Mouse (Mus musculus): ENCODE data around the gene Hoxd10. TPM values are rescaled to one million over a fixed set of nuclear protein-coding genes. Genes with fewer than 3 reads are reported as not detected.

Hoxd10 gene
- not detected for polyA plus RNA-seq (2017; shearing (Covaris generic))

DNA sequence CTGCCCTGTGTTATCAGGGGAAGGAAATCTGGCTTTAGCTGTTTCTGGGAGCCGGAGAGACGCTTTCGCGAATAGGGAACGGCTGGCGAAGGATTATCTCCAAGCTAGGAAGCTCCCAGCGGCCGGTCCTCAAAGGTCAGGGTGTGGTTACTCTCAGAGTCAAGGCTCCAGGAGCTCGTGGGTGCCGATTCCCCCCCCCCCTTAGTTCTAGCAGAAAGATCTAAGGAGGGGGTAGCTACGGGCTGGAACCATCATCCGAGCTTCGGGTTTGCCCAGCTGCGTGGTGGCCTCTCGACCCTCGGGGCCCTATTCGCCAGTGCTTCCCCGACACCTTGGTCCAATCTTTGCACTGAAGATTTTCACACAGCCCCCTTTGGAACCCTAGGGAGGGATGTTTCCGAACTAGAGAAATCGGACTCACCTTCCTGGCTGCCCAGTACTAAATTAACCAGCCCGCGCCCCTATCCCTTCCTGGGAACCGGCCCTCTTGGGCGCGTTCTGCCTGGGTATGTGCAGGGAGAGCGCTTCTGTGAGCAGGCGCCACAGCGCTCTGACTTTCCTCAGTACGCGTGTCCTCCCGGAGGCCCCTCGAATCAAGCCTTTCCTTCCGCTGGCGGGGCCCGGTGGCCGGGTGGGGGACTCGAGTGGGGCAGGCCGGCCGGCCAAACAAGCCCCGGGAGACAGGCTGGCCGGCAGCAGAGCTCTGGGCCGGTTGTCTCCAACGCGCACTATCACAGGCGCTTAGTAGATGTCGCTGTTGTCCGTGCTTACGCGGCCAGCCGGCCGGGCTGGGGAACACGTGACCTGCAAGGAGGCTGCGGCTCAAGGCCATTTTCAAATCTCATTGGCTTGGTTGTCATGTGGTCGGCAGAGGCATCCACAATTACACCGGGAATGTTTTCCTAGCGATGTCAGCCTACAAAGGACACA, at the start of gene Hoxd10:
Gene Hoxd10, plus strand, starts transcription at position 903 of the 930 bp plus-strand sequence.
- no peak for ATAC-seq

DNA sequence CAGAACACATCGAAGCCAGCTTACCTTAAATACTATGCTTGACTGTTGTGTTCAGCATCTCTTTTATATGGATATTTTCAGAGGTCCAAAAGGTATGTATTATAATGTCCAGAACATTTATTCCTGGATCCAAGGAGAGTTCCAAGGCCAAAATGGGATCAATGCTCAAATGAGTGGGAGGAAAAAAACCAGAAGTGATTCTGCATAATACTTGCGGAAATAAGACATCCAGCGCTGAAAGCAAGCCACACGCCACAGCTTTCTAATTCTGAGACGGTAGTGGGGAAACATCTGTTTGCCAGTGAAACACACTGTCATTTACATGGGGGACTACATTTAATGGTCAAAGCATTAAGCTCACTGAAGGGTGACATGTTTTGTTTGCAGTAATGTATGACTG, 49.3 kb upstream of the Hoxd10 start:
- no peak for ATAC-seq

DNA sequence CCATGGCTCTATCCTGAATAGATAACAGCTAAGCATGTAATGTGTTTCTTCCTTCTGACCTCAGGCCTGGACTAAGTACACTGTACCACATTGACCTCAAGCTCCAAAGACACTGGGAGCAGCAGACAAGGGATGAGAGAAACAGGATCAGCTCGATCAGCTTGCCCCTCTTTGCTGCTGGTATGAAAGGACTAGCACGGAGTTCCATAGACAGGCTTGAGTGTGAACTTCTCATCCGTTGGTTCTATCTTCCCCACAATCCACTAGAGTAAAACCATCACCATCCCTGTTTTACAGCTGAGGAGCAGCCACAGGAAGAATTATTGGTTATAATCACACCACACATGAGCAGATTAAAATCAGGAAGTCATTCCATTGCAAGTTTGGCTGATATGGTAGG, 46.1 kb upstream of the Hoxd10 start:
- no peak for ATAC-seq

DNA sequence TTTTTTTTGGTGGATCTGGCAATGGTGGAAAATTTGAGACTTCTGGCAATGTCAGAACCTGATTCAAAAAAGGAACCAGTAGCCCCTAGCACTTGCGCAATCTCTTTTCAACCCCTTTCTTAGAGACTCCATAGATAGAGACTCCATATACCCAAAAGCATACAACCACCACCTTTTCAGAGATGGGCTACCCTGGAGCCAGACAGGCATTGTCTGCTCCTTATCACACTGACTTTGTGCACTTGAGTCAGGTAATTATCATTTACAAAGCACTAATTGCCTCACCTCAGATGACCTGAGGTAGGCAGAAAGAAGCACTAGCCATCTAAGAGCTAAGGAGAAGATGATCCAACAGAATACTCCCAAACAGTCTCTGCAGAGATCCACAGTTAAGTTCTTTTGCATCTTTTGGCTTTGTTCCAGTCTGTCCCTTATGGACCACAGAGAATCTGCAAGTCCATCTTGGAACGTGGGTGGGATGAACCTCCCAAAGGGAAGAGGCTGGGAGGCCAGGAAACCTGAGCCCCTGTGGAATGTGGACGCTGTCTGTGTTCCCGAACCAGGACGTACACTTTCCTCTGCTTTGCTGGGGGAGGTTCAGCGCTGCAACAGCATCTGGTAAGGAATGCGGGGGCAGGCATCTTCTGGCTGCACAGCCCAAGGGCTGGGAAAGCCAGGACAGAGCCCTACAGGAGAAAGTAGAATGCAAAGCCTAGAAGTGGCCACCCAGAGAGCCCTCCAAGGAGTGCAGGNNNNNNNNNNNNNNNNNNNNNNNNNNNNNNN, 44.5 kb upstream of the Hoxd10 start:
- no peak for ATAC-seq

DNA sequence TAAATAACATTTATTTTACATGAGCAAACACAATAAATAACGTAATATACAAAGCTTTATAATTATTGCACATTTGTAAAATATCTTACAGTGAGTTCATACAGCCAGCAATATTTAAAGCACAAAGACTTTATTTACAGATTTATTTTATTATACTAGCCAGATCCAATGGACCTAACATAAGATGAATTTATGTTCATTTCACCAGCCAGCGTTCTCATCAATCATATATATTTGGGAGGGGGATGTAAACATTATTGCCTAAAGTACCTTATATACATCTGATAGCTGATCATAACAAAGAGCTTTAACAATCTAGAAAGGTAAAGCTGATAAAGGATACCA, 38.8 kb upstream of the Hoxd10 start:
- ATAC-seq: no peak

DNA sequence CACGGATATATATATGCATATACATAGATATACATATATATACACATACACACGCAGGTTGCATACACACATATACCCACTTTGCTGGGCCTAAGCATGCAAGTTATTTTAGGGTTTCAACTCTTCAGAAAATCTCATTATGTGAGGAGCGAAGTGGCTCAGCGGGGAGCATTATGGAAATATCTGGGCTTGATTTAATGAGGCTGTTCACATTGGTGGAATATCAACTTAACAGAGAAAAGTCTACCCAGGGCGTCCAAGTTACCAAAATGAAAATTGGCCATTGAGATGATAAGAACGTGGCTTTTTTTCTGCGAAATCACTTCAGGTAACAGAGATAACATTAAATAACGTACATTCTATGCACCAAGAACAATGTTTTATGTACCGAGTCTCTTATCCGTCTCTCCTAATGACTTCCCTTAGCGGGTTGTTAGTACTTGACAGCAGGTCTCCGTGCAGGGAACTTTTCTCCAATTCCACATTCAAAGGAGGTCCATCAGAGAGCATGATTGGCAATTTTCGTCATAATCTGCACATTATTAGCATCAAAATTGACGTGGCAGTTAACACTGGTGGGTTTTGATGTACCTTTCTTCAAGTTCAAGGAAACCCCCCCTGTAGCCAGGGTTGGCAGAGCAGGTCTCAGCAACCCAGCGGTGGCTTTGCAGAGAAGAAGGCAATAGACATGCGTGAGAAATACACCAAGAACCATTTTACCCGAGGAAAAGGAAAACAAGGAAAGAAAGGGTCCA, 37.8 kb upstream of the Hoxd10 start:
- no peak for ATAC-seq

DNA sequence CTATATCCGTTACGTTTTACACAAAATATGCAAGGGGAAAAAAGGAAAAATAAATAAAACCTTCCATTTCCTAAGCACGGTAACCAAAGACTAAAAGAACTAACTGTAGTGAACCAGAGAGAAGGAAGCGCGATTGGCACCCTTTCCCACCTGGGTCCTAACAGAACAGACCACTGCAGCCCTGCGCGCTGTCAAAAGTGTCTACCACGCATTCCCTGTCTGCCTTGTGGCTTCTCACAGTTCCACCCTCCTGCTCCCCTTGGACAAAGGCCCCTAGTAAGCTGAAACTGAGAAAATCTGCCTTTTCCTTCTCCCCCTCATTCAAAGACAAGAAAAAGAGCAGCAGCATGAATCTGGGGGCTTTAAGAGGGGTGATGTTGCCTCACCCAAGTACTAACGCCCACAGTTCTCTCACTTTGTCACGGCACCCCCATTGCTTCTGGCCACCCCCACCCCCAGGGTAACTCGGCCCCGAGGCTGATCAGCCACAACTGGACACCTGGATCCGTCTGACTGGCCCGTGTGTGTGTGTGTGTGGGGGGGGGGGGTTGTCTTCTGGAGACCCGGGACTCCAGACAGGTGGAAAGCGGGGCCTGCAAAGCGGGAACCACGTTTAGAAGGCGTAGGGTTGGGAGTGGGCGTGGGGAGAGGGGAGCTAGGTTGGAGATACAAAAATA, 36.8 kb upstream of the Hoxd10 start:
- ATAC-seq: no peak

DNA sequence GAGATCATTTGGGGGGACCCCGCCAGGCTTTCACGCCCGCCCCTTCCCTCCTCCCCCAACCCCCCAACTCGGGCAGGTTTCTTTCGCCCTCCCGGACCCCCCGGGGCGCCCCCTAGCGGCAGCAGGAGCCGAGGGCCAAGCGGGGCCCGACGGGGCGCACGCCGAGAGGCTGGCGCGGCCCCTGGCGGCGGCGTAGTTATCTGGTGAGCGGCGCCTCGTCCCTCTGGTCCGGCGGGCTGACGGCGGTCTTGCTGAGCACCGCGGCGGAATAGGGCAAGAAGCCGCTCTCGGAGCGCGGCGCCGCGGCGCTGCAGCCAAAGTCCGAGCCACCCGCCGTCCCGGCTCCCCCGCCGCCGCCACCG, 36.3 kb upstream of the Hoxd10 start:
- no peak for ATAC-seq

DNA sequence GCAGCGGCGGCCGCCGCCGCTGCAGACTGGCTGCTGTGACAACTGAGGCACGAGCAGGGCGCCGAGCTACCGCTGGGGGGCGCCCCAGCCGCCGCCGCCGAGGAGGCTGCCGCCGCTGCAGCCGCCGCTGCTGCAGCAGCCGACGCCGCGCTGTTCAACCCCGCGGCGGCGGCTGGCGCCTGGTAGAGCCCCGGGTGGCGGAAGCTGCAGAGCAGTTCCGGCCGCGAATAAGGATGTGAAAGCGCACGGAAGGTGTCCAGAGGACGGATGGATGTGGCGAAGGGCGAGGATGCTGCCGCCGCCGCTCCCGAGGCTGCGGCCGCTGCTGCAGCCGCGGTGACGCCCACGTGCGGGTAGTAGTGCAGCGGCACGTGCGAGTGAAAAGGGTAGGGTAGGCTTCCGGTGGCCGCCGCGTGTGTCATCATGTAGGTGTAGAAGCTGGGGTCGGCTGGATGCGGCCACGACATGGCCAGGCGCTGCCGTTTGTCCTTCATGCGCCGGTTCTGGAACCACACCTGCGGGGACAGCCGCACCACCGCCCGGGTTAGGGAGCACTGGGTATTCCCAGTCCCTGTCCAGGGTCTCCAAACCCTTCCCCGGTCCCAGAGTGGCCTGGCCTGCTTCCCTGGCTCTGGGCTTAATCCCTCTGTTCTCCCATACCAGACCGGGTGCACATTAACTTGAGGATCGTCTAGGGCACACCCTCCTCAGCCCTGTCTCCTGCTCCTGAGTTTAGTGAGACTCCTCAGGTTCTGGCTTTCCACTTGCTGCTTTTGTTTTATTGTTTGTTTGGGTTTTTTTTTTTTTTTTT, 35.7 kb upstream of the Hoxd10 start:
- ATAC-seq: peak; percentile 48

DNA sequence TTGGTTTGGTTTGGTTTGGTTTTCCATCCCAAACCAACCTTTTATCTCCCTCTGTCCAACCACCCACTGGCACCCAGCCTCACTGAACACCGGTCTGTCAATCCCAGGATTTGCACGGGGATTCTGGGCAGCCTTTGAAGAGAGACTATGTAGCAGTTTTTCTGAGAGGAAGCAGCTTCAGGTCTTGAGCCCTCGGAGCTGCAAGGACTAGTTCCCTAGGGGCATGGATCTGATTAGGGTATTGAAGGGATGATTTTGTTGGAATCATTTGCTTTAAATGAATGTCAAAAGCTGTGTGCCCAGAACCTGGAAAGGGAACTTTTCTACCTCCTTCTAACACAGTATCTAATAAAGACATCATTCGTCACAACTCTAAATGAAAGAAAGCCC, 35.1 kb upstream of the Hoxd10 start:
- ATAC-seq: no peak

DNA sequence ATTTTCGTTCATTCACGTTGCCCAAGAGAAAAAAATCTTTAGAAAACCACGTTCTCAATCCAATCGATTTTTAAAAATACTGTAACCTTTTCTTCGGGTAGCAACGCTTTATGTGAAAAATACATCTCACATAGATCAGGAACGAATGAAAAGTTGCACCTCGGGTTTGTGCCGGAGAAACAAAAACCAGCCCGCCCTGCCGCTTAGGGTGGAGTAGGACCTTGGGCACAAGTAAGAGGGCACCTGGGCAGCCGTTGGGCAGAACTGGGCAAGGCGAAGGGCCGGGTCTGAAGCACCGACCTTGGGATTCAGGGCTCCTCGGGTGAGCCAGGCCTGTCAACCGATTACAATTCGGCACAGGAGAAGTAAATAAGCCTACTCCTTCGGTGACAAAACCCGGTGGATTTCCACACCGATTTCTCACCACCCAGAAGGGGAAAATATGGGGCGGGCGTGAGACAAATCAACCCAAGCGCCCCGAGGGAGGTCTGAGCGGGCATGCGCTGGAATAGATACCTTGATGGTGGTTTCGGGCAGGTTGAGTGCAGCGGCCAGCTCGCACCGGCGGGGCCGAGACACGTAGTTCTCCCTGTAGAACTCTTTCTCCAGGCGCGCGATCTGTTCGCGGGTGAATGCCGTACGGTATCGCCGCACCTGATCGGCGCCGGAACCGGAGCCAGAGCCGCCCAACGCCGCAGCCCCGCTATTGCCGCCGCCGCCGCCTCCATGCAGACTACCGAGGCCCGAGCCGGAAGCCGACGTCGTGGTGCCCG, 34.3 kb upstream of the Hoxd10 start:
- peak; percentile 53 for ATAC-seq

DNA sequence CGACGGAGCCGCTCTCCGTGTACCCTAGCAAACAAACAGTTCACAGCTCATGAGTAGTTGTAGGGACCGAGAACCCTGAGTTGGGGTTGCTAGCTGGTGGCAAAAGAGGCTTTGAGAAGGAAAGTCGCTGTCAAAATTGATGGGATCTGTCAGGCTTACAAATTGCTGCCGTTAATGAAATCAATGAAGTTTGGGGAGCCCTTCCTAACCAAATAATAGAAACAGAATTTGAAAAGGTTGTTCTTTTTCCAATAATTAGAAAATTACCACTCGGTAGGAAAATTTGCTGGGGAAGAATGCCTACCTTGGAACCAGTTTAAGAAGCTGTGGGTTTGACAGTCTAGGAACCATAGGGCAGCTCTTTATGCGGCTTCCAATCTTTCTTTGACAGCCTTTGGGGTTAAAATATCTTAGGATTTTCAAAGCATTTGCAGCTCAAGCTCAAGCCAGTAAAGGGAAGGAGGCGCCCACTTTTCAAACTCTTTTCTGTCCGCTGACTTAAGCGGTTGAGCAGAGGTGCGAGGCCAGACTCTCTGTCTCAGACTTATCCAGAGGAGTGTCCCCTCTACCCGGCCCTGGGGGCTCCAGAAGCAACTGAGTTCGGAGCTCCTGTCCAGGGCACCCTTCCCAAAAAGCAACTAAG, 33.6 kb upstream of the Hoxd10 start:
- ATAC-seq: no peak

DNA sequence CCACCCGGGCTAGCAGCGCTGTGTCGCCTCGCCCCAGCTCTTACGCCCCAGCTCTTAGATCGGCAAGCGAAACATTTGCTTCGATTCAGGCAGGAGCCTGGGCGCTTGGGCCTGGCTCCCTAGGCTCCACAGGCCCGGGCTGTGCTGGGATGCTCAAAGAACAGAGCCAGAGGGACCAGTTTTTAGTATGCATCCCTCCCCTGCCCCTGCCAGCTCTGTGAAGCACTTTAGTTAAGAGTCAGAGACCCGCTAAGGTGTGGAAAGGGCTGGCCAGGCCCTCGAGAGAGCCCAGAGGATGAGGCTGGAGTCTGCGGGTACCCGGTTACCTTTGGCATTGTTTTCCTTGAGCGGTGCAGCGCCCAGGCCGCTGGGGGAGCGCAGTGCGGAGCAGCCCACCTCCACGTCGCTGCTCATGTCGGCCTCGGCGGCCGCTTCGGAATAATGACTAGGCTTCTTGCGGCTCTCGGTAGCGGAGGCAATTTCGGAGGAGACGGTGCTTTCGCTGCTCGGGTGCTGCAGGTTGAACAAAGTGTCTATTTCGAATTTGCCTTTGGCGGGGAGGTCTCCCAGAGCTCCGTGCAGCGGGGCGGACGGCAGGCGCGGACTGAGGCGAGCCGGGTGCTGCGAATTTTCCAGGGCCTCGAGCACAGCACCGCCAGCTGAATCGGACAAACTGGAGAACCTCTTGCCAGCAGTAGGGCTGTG, 32.9 kb upstream of the Hoxd10 start:
- ATAC-seq: no peak

DNA sequence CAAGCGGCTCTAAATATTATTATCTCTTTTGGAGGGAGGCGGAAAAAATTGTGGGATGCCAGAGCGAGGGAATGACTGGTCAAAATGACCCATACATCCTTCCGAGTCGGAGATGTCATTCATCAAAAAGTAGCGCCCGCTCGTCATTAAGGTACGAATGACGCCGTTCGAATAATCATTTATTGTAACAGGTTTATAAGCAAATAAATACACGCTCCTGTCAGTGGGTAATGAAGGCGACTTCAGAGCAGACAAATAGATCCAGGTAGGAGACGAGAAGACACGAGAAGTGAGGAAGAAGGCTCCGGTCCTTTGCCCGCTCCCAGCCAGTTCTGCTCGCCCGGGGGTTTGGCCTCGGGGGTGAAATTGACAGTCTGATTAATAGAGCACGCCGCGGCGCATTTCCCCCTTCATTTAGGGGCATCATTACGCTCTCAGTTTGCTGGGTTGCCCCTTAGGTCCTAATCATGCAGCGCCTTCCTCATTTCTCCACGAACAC, 32.2 kb upstream of the Hoxd10 start, which contains the start of gene Evx2:
Gene Evx2, minus strand, starts transcription at position 51 of the 499 bp plus-strand sequence.
- no peak for ATAC-seq

DNA sequence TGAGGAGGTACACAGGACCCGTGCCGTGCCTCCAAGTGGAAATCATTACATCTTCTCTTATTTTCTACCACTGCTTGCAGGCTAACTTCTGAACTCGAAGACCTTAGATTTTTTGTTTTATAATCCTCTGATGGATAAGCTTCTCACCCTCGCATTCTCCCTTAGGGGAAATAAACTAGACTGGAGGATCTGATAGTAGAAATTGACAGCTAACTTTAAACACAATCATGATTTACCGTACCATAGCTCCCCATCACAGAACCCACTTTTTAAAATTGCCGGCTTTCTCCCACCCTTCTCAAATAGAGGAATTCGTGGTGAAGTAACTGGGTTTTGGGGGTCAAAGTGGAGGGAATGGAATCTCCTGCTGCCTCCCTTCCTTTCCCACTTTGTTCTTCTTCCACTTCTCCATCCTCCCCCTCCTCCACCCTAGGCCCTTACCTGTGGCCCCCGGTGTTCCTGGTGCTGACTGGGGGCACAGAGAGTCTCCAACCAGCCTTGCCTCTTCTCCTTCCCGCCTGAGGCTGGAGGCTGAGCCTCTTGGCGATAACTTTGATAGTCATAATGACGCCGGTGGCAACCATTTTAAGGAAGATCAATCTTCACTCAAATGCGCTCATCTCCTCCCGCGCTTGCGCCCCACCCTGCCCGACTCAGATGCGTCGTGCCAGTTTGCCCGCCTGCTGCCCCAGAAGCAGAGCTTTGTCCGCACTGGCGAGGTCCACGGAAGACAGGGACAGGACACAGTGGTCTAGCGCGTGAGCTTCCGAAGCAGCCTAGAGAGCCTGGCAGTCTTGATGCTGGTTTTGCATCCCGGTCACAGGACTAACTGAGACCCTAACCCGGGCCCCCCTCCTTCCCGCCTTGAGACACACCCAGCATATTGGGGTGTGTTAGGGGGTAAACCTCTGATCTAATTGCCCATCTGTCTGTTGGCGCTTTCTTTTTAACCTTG, 31.0 kb upstream of the Hoxd10 start:
- no peak for ATAC-seq

DNA sequence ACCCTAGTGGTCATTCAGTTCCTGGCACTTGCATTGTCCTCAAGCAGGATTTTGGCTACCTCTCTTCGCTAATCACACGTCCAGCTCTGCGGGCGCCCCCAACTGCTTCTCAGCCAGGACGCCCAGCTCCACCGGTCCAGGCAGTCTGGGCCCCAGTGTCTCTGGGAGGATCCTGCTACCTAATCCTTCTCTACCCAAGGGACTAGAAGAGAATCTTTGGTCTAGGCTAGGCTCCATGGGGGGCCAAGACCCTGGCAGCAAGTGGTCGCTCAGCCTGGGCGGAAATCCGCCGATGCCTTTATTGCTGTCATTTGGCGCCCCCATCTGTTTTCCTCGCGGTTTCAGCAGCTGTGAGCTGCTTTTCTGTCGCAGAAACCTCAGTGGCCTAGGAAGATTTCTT, 30.0 kb upstream of the Hoxd10 start:
- no peak for ATAC-seq

DNA sequence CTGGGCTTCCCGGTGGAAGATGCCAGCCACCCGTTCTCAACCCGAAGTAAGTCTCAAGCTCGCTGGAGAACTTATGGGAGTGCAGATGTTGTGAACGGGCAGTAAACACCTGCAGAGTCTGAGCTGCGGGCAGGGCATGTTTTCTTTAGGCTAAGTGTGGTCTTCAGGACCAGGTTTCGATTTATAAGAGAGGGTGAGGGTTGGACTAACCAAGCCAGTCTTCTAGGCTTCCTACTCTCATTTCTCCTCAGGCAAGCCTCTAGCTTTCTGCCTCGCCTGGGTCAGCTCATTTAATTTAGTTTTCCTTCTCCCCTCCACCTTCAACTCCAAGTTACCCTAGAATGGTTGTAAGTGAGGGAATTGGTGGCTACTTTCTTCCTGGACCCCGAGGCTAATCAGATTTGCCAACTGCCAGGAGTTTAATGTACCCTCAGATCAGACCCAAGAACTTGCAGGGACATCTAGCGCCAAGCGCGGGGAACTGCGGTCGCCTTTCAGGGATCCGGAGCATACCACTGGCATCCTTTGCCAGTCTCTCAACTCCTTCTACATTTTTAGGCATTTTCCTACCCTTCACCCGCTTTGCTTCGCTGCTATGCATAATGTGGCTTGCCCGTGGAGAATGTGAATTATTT, 28.3 kb upstream of the Hoxd10 start:
- peak; percentile 55 for ATAC-seq

DNA sequence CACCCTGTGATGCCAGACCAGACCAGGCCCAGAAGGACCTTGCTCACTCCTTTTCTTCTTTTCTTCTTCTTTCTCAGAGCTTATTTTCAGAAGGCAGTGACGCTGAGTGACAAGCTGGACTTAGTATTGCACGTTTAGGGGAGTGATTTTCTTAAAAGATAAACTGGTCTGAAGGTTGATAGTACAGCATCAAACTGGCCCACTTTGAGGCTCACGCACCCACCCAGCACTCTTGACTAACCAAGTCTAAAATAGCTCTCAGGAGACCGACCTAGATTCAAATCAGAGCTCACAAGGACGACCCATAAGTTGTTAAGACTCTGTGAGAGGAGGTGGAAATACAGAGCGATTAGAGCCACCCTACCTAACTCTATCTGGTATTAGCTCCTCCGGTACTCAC, 25.3 kb upstream of the Hoxd10 start:
- ATAC-seq: no peak
